Mouse (Mus musculus): ENCODE data around the gene Adamtsl3. TPM values are rescaled to one million over a fixed set of nuclear protein-coding genes. Genes with fewer than 3 reads are reported as not detected.

Adamtsl3 gene
- polyA plus RNA-seq, 1 experiment from 2014 or later: 0.93 TPM

GRCm38 (mm10) chr7:82327881-82328280, 7.6 kb upstream of the Adamtsl3 start:
- Histone ChIP-seq H3K9ac (ENCODE audit: low read depth, low read length) (no peak overlapping the region), H3K36me3 (ENCODE audit: control insufficient read depth, insufficient read depth, low read length) (no peaks in the 10 kb centered on the region), H3K4me2 (ENCODE audit: low read length) (no peak overlapping the region), H3K27ac (ENCODE audit: low read depth, low read length) (no peak overlapping the region), H3K4me3 (ENCODE audit: low read length) (no peak overlapping the region), H3K4me1 (ENCODE audit: control insufficient read depth, insufficient read depth, low read depth, low read length) (no peaks in the 10 kb centered on the region), H3K27me3 (replicated peaks; ENCODE audit: control insufficient read depth, insufficient read depth, low read length) (no peaks in the 10 kb centered on the region), H3K9me3 (ENCODE audit: control insufficient read depth, low read length) (no peaks in the 10 kb centered on the region)
- ATAC-seq: no peak
- 57% methylated on average over 5 of the region's 5 CpGs for WGBS

DNA sequence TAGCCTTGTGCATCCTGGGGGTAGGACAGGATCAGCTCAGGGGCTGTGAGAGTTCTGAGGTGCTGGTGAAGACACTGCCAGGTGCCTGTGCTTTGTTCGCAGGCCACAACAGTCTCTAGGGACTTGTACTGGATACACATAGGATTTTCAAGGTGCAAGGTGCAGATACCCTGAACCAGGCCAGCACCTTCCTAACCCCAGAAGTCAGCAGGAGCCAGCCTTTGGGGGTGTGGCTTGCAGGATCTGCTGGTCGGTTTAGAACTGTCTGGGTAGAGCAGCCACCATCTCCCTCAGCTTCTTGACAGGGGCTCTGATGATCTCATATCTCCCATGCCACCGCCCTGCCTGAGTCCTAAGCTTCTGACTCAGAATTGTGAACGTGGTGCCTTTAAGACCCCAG, 5.7 kb upstream of the Adamtsl3 start:
- Histone ChIP-seq H3K4me1 (ENCODE audit: control insufficient read depth, insufficient read depth, low read depth, low read length) (no peaks in the 10 kb centered on the region), H3K9ac (ENCODE audit: low read depth, low read length) (no peak overlapping the region), H3K36me3 (ENCODE audit: control insufficient read depth, insufficient read depth, low read length) (no peaks in the 10 kb centered on the region), H3K27me3 (replicated peaks; ENCODE audit: control insufficient read depth, insufficient read depth, low read length) (peaks cover 9% of the 10 kb centered on the region), H3K4me2 (ENCODE audit: low read length) (no peak overlapping the region), H3K4me3 (ENCODE audit: low read length) (no peak overlapping the region), H3K27ac (ENCODE audit: low read depth, low read length) (no peak overlapping the region), H3K9me3 (ENCODE audit: control insufficient read depth, low read length) (no peaks in the 10 kb centered on the region)
- ATAC-seq: no peak
- 77% methylated on average over 4 of the region's 4 CpGs for WGBS

DNA sequence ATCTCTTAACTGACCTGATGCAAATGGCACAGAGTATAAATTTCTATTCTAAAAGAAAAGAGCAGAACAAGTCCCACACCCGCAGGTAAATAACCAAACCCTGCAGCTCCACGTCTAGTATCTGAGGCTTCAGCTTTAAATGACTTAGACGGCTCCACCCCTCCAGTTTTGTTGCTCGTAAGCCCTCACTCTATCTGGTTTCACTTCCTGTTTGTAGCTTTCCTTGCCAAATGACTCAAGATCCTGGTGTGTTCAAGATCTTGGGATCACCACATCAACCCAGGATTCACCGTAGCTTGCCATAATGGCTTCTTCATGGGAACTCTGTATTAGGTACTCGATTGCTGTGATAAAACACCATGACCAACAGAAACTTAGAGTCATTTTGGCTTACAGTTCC, 4.6 kb upstream of the Adamtsl3 start:
- Histone ChIP-seq H3K4me1 (ENCODE audit: control insufficient read depth, insufficient read depth, low read depth, low read length) (peaks cover 7% of the 10 kb centered on the region), H3K4me2 (ENCODE audit: low read length) (no peak overlapping the region), H3K36me3 (ENCODE audit: control insufficient read depth, insufficient read depth, low read length) (no peaks in the 10 kb centered on the region), H3K9me3 (ENCODE audit: control insufficient read depth, low read length) (no peaks in the 10 kb centered on the region), H3K27me3 (replicated peaks; ENCODE audit: control insufficient read depth, insufficient read depth, low read length) (peaks cover 14% of the 10 kb centered on the region), H3K27ac (ENCODE audit: low read depth, low read length) (no peak overlapping the region), H3K4me3 (ENCODE audit: low read length) (no peak overlapping the region), H3K9ac (ENCODE audit: low read depth, low read length) (no peak overlapping the region)
- no peak for ATAC-seq
- WGBS: 86% methylated on average over 6 of the region's 6 CpGs

DNA sequence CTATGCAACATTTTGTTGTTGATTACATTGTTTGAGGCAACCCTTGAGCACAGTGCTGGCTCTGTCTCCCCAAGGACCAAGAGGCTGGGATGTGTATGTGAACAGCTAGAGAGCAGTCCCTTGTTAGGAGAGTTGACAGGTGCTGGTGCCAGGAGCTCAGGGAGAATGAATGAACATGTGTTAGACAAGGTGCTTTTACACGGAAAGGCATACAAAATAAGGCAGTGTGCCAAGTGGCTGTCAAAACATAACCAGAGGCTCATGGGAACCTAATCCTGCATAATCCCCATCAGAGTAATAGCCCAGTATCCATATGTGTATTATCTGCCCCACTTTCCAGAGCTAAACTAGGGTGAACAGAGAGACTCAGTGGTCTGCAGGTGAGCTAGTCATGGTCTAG, 1.5 kb upstream of the Adamtsl3 start:
- Histone ChIP-seq H3K9ac (ENCODE audit: low read depth, low read length) (no peak overlapping the region), H3K4me2 (ENCODE audit: low read length) (no peak overlapping the region), H3K27me3 (replicated peaks; ENCODE audit: control insufficient read depth, insufficient read depth, low read length) (peaks cover 25% of the 10 kb centered on the region), H3K4me3 (ENCODE audit: low read length) (no peak overlapping the region), H3K4me1 (ENCODE audit: control insufficient read depth, insufficient read depth, low read depth, low read length) (peaks cover 11% of the 10 kb centered on the region), H3K27ac (ENCODE audit: low read depth, low read length) (no peak overlapping the region), H3K36me3 (ENCODE audit: control insufficient read depth, insufficient read depth, low read length) (no peaks in the 10 kb centered on the region), H3K9me3 (ENCODE audit: control insufficient read depth, low read length) (no peaks in the 10 kb centered on the region)
- WGBS: 60% methylated on average over 1 of the region's 1 CpGs
- no peak for ATAC-seq

DNA sequence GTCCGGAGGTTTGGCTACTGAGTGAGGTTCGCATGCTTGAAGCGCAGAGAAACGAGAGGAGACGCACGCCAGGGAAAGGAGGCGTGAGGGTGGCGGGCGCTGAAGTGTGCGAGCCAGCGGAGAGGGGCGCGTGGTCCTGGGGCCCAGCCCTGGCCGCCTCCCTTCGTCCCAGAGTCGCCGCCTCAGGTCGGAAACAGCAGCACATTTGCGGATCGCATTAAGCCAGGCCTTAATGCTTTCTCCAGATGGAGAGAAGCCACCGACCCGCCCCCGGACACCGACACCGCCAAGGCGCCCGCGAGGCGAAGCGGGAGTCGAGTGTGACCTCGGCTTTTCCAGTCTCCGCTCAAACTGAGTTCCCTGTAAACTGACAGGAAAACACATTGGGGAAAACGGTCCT, 638 bp downstream of the Adamtsl3 start:
- no peak overlapping the region for H3K27ac ChIP-seq (ENCODE audit: low read depth, low read length)
- no peaks in the 10 kb centered on the region for H3K9me3 ChIP-seq (ENCODE audit: control insufficient read depth, low read length)
- peak overlapping the region; percentile 83 for H3K4me2 ChIP-seq (ENCODE audit: low read length)
- ATAC-seq: peak; percentile 62
- peak overlapping the region; percentile 57 for H3K4me3 ChIP-seq (ENCODE audit: low read length)
- WGBS: under 1% methylated on average over 24 of the region's 34 CpGs
- no peaks in the 10 kb centered on the region for H3K36me3 ChIP-seq (ENCODE audit: control insufficient read depth, insufficient read depth, low read length)
- peak overlapping the region; percentile 62 for H3K9ac ChIP-seq (ENCODE audit: low read depth, low read length)
- peaks cover 25% of the 10 kb centered on the region for H3K27me3 ChIP-seq (replicated peaks; ENCODE audit: control insufficient read depth, insufficient read depth, low read length)
- peaks cover 11% of the 10 kb centered on the region for H3K4me1 ChIP-seq (ENCODE audit: control insufficient read depth, insufficient read depth, low read depth, low read length)

DNA sequence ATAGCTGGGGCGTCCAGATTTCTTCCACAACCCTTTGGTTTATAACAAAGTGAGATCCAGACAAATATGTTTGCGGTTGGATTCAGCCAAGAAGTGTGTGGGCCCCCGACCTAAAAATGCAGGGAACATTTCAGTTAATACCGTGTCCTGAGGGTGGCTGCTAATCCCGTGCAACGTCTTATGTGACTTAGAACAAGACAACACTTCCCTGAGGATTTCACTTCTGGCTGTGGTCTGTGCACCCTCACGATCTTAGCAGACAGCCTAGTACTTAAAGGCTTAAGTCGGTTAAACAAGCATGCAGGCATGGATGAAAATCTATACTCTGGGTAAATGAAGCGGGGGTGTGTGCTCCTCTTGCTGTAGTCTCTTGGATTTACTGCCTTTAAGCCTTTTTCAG, 2.6 kb downstream of the Adamtsl3 start:
- Histone ChIP-seq H3K4me3 (ENCODE audit: low read length) (no peak overlapping the region), H3K4me1 (ENCODE audit: control insufficient read depth, insufficient read depth, low read depth, low read length) (peaks cover 11% of the 10 kb centered on the region), H3K27ac (ENCODE audit: low read depth, low read length) (no peak overlapping the region), H3K9ac (ENCODE audit: low read depth, low read length) (no peak overlapping the region), H3K4me2 (ENCODE audit: low read length) (no peak overlapping the region), H3K36me3 (ENCODE audit: control insufficient read depth, insufficient read depth, low read length) (no peaks in the 10 kb centered on the region), H3K9me3 (ENCODE audit: control insufficient read depth, low read length) (no peaks in the 10 kb centered on the region), H3K27me3 (replicated peaks; ENCODE audit: control insufficient read depth, insufficient read depth, low read length) (peaks cover 25% of the 10 kb centered on the region)
- 86% methylated on average over 9 of the region's 9 CpGs for WGBS
- no peak for ATAC-seq

DNA sequence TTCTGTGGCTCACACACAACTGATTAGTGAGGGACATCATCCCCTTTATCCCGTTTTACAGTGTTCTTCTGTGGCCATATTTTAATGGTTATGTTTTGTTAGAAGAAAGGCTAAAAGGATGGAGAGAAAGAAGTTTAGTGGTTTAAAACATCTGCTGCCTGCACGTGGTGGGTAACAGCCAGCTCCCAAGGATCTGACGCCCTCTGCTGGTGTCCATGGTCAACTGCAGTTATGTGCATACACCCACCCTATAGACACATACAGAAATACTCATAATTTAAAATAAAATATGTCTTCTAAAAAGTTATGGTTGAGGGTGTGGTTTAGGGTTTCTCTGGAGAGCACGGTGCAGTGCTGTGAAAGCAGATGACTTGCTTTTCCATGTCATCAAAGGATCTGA, 3.0 kb downstream of the Adamtsl3 start:
- Histone ChIP-seq H3K27me3 (replicated peaks; ENCODE audit: control insufficient read depth, insufficient read depth, low read length) (peaks cover 25% of the 10 kb centered on the region), H3K36me3 (ENCODE audit: control insufficient read depth, insufficient read depth, low read length) (no peaks in the 10 kb centered on the region), H3K4me1 (ENCODE audit: control insufficient read depth, insufficient read depth, low read depth, low read length) (peaks cover 11% of the 10 kb centered on the region), H3K27ac (ENCODE audit: low read depth, low read length) (no peak overlapping the region), H3K4me2 (ENCODE audit: low read length) (no peak overlapping the region), H3K9ac (ENCODE audit: low read depth, low read length) (no peak overlapping the region), H3K4me3 (ENCODE audit: low read length) (no peak overlapping the region), H3K9me3 (ENCODE audit: control insufficient read depth, low read length) (no peaks in the 10 kb centered on the region)
- no peak for ATAC-seq
- 82% methylated on average over 4 of the region's 4 CpGs for WGBS

- H3K36me3 ChIP-seq (ENCODE audit: control insufficient read depth, insufficient read depth, low read length): no peaks in the 10 kb centered on the region
- WGBS: 63% methylated on average over 3 of the region's 3 CpGs
- ATAC-seq: no peak
Measured at GRCm38 (mm10) chr7:82339214-82339613, 3.7 kb downstream of the Adamtsl3 start.

GRCm38 (mm10) chr7:82341476-82341875, 6.0 kb downstream of the Adamtsl3 start:
- 50% methylated on average over 8 of the region's 8 CpGs for WGBS
- Histone ChIP-seq H3K9me3 (ENCODE audit: control insufficient read depth, low read length) (no peaks in the 10 kb centered on the region), H3K27ac (ENCODE audit: low read depth, low read length) (no peak overlapping the region), H3K4me3 (ENCODE audit: low read length) (no peak overlapping the region), H3K4me2 (ENCODE audit: low read length) (no peak overlapping the region), H3K36me3 (ENCODE audit: control insufficient read depth, insufficient read depth, low read length) (no peaks in the 10 kb centered on the region), H3K27me3 (replicated peaks; ENCODE audit: control insufficient read depth, insufficient read depth, low read length) (peaks cover 11% of the 10 kb centered on the region), H3K4me1 (ENCODE audit: control insufficient read depth, insufficient read depth, low read depth, low read length) (no peaks in the 10 kb centered on the region), H3K9ac (ENCODE audit: low read depth, low read length) (no peak overlapping the region)
- ATAC-seq: no peak

More at GRCm38 (mm10) chr7:82339214-82339613, 3.7 kb downstream of the Adamtsl3 start:
- Histone ChIP-seq H3K9me3 (ENCODE audit: control insufficient read depth, low read length) (no peaks in the 10 kb centered on the region), H3K27me3 (replicated peaks; ENCODE audit: control insufficient read depth, insufficient read depth, low read length) (peaks cover 21% of the 10 kb centered on the region), H3K27ac (ENCODE audit: low read depth, low read length) (no peak overlapping the region), H3K4me3 (ENCODE audit: low read length) (no peak overlapping the region), H3K4me1 (ENCODE audit: control insufficient read depth, insufficient read depth, low read depth, low read length) (peaks cover 11% of the 10 kb centered on the region), H3K4me2 (ENCODE audit: low read length) (no peak overlapping the region), H3K9ac (ENCODE audit: low read depth, low read length) (no peak overlapping the region)

GRCm38 (mm10) chr7:82346706-82347105, 11.2 kb downstream of the Adamtsl3 start:
- Histone ChIP-seq H3K27me3 (replicated peaks; ENCODE audit: control insufficient read depth, insufficient read depth, low read length) (no peaks in the 10 kb centered on the region), H3K4me2 (ENCODE audit: low read length) (no peak overlapping the region), H3K4me1 (ENCODE audit: control insufficient read depth, insufficient read depth, low read depth, low read length) (no peaks in the 10 kb centered on the region), H3K4me3 (ENCODE audit: low read length) (no peak overlapping the region), H3K36me3 (ENCODE audit: control insufficient read depth, insufficient read depth, low read length) (no peaks in the 10 kb centered on the region), H3K9me3 (ENCODE audit: control insufficient read depth, low read length) (no peaks in the 10 kb centered on the region), H3K9ac (ENCODE audit: low read depth, low read length) (no peak overlapping the region), H3K27ac (ENCODE audit: low read depth, low read length) (no peak overlapping the region)
- WGBS: 86% methylated on average over 2 of the region's 2 CpGs
- no peak for ATAC-seq
